Mouse (Mus musculus) heart, embryonic 16.5 days (tissue): ENCODE results near the gene Fras1. TPM values are rescaled to one million over a fixed set of nuclear protein-coding genes. Genes with fewer than 3 reads are reported as not detected.

Experiments used
- ATAC-seq: fragments of 200-750 bp; cut with Nextera tagmentation; replicated peaks from 2 replicates; pipeline ENCODE4 v1.8.0; 2017; ENCODE audit warnings: moderate number of reproducible peaks; ENCODE audit not compliant: insufficient read depth, low FRiP score; ENCODE audit errors: extremely low read depth
- H3K27ac ChIP-seq: fragments of 300-500 bp; sonication (generic); 2 replicates; pipeline ENCODE4 v1.5.1; 2014; ENCODE audit warnings: mild to moderate bottlenecking, low read length, control low read depth, moderate library complexity
- H3K27me3 ChIP-seq: fragments of 300-500 bp; sonication (generic); 2 replicates; pipeline ENCODE4 v1.6.1; 2014; ENCODE audit warnings: low read length, mixed read lengths; ENCODE audit not compliant: control insufficient read depth, insufficient read depth
- H3K36me3 ChIP-seq: fragments of 300-500 bp; sonication (generic); 2 replicates; pipeline ENCODE4 v1.6.1; 2014; ENCODE audit not compliant: control insufficient read depth, insufficient read depth
- H3K4me1 ChIP-seq: fragments of 300-500 bp; sonication (generic); 2 replicates; pipeline ENCODE4 v1.6.1; 2014; ENCODE audit warnings: low read length, mixed read lengths; ENCODE audit not compliant: control insufficient read depth, insufficient read depth
- H3K4me2 ChIP-seq: fragments of 300-500 bp; sonication (generic); 2 replicates; pipeline ENCODE4 v1.6.1; 2014; ENCODE audit warnings: low read depth, mild to moderate bottlenecking, control low read depth, low read length
- H3K4me3 ChIP-seq: fragments of 300-500 bp; sonication (generic); 2 replicates; pipeline ENCODE4 v1.5.1; 2014; ENCODE audit warnings: mild to moderate bottlenecking, control low read depth, low read length
- H3K9ac ChIP-seq: fragments of 300-500 bp; sonication (generic); 2 replicates; pipeline ENCODE4 v1.6.1; 2014; ENCODE audit warnings: low read length, control low read depth
- H3K9me3 ChIP-seq: fragments of 300-500 bp; sonication (generic); replicated peaks from 2 replicates; pipeline ENCODE4 v1.6.1; 2016; ENCODE audit warnings: low read length; ENCODE audit not compliant: control insufficient read depth
- WGBS: fragments of 180-500 bp; shearing (Covaris S2); extraction: QIAGEN DNeasy Blood & Tissue Kit; methylation state at CpG from one replicate; pipeline ENCODE4 v1.1.7; 2014; 5-methylcytosine and 5-hydroxymethylcytosine counted together
- polyA plus RNA-seq: library from polyadenylated mRNA; unstranded; fragments of >200 nt; fragmentation: Nextera tagmentation; extraction: Ambion mirVana; gene quantifications from 2 replicates; pipeline ENCODE4 v1.2.1, GENCODE M21; 2015

The Fras1 gene
- polyA plus RNA-seq, 1 experiment from 2014 or later, result 12.0 TPM

GRCm38 (mm10) chr5:96682777-96683176 lies 309.0 kb downstream of the Fras1 start:
- 51% methylated on average over 2 of the region's 2 CpGs for WGBS
- no peaks in the 10 kb centered on the region for H3K27me3 ChIP-seq
- no peak overlapping the region for H3K4me3 ChIP-seq
- no peak overlapping the region for H3K4me2 ChIP-seq
- no peak for ATAC-seq
- H3K27ac ChIP-seq, result no peak overlapping the region
- no peaks in the 10 kb centered on the region for H3K4me1 ChIP-seq
- H3K9ac ChIP-seq, result no peak overlapping the region
- peaks cover 2% of the 10 kb centered on the region; the same call in 1 of the 2 replicates for H3K9me3 ChIP-seq
- H3K36me3 ChIP-seq, result peaks cover 2% of the 10 kb centered on the region; the same call in 1 of the 2 replicates

DNA sequence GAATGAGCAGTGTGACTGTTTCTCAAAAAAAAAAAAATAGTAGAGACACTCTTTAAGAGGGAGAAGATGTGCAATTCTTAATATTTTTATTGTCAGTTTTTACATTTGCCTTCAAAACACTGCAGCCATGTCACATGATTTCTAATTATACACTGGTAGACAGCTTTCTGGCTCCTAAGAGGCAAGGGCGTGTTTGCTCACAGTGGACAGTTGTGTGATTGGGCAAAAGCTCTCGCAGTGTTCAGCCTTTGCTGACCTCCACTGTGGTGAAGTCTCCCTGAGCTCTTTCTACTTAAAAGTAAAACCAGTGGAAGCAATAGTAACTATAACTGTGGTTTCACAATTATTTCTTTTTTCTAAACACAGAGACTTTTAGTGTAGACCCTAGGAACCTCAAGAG lies 315.1 kb downstream of the Fras1 start:
- H3K4me2 ChIP-seq, result no peak overlapping the region
- WGBS, result 47% methylated on average over 2 of the region's 2 CpGs
- H3K9ac ChIP-seq, result no peak overlapping the region
- no peaks in the 10 kb centered on the region for H3K27me3 ChIP-seq
- H3K27ac ChIP-seq, result no peak overlapping the region
- no peak; the same call in 1 of the 2 replicates for ATAC-seq
- H3K4me3 ChIP-seq, result no peak overlapping the region
- H3K36me3 ChIP-seq, result peaks cover 4% of the 10 kb centered on the region; the same call in 1 of the 2 replicates
- H3K9me3 ChIP-seq, result peaks cover 3% of the 10 kb centered on the region; the same call in 1 of the 2 replicates
- H3K4me1 ChIP-seq, result no peaks in the 10 kb centered on the region

GRCm38 (mm10) chr5:96698972-96699371 lies 325.2 kb downstream of the Fras1 start:
- no peaks in the 10 kb centered on the region for H3K9me3 ChIP-seq
- H3K36me3 ChIP-seq, result peaks cover 2% of the 10 kb centered on the region; the same call in 1 of the 2 replicates
- no peak for ATAC-seq
- H3K9ac ChIP-seq, result no peak overlapping the region
- 72% methylated on average over 8 of the region's 8 CpGs for WGBS
- no peak overlapping the region for H3K4me2 ChIP-seq
- no peak overlapping the region for H3K4me3 ChIP-seq
- H3K27me3 ChIP-seq, result no peaks in the 10 kb centered on the region
- no peaks in the 10 kb centered on the region for H3K4me1 ChIP-seq
- H3K27ac ChIP-seq, result no peak overlapping the region

- H3K9me3 ChIP-seq, result no peaks in the 10 kb centered on the region
- H3K4me2 ChIP-seq, result no peak overlapping the region
- H3K36me3 ChIP-seq, result peaks cover 5% of the 10 kb centered on the region
- H3K4me3 ChIP-seq, result no peak overlapping the region
- 61% methylated on average over 22 of the region's 22 CpGs for WGBS
- no peak overlapping the region for H3K9ac ChIP-seq
- H3K27me3 ChIP-seq, result no peaks in the 10 kb centered on the region
- H3K4me1 ChIP-seq, result no peaks in the 10 kb centered on the region
- H3K27ac ChIP-seq, result no peak overlapping the region
- no peak for ATAC-seq
Measured at GRCm38 (mm10) chr5:96702706-96703625, 329.2 kb downstream of the Fras1 start.

DNA sequence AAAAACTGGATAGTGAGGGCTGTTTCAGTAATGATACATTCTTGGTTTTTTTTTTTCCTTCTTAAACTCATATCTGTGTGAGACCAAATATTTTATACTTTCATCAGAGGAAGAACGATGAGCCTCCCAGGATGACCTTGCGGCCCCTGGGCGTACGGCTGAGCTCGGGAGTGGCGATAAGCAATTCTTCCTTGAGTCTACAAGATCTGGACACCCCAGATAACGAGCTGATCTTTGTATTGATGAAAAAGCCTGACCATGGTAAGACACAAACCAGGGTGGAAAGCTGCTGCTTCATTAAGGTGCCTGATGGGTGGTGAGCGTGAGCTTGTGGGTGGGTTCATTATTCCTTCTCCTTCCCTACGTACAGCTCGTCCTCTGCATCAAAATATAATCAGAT lies 334.8 kb downstream of the Fras1 start:
- ATAC-seq, result no peak
- Histone ChIP-seq H3K4me2 (no peak overlapping the region), H3K4me3 (no peak overlapping the region), H3K4me1 (no peaks in the 10 kb centered on the region), H3K27me3 (no peaks in the 10 kb centered on the region), H3K36me3 (peaks cover 3% of the 10 kb centered on the region; the same call in 1 of the 2 replicates), H3K9me3 (no peaks in the 10 kb centered on the region), H3K9ac (no peak overlapping the region), H3K27ac (no peak overlapping the region)
- WGBS, result 80% methylated on average over 10 of the region's 10 CpGs

- Histone ChIP-seq H3K4me2 (no peak overlapping the region), H3K9ac (no peak overlapping the region), H3K4me3 (no peak overlapping the region), H3K36me3 (no peaks in the 10 kb centered on the region; the same call in 1 of the 2 replicates), H3K9me3 (no peaks in the 10 kb centered on the region), H3K27ac (no peak overlapping the region), H3K27me3 (no peaks in the 10 kb centered on the region), H3K4me1 (peaks cover 3% of the 10 kb centered on the region; the same call in 1 of the 2 replicates)
- 45% methylated on average over 12 of the region's 12 CpGs for WGBS
- no peak for ATAC-seq
Measured at GRCm38 (mm10) chr5:96712089-96712684, 338.4 kb downstream of the Fras1 start.

DNA sequence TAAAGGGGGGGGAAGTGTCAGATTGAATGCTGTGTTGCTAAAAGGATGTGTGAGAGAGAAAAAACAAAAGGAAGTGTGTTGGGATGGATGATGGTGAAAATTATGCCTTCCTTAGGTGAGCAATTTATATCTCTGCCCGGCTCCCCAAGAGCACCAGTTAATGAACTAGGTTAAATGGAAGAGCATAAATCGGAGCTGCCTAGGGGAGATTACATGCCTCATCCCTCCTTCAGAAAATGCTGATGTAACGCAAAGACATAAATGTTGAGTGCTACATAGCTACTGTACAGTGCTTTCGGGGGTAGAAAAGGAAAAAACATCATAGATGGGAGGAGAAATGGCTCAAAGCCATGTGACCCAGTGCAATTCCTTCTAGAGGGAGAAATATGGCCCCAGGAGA lies 339.0 kb downstream of the Fras1 start:
- H3K27me3 ChIP-seq, result no peaks in the 10 kb centered on the region

DNA sequence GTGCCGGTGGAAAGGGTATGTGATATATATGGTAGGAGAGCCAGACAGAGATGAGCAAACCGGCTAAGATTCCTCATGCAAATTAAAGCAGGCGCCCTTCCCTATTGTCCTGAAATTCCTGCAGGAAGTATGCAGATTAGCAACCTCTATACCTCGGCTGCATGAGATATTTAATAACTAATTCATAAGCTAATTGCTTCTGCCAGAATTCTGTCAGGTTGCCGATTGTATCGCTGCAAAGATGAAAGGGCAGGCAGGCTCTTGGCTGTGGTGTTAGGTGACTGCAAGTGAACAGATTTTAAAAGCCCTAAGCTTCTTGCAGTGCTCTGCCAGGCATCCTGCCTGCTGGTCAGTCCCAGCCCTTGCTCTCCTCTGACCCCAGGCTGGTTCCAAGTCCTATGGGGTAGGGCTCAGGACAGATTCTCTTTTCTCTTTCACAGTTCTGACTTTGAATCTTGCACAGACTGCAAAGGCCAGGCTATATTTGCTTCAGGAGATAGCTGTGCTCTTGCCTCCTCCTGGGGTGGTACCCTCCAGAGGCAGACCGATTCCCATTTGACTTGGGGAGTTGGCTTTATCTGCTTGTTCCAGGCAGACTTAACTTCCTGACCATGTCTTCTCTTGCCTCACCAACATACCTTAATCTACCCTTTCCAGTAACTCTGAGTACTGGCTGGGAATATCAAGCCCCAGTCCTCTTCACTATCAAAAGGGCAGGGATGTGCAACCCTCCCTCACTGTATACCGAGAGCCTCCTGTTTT lies 342.7 kb downstream of the Fras1 start:
- Histone ChIP-seq H3K36me3 (peaks cover 4% of the 10 kb centered on the region; the same call in 1 of the 2 replicates), H3K9me3 (no peaks in the 10 kb centered on the region), H3K4me2 (no peak overlapping the region), H3K27me3 (no peaks in the 10 kb centered on the region), H3K9ac (no peak overlapping the region), H3K4me1 (peaks cover 3% of the 10 kb centered on the region; the same call in 1 of the 2 replicates), H3K4me3 (no peak overlapping the region), H3K27ac (no peak overlapping the region)
- ATAC-seq, result no peak
- 46% methylated on average over 8 of the region's 8 CpGs for WGBS

More for the DNA sequence above, 339.0 kb downstream of the Fras1 start:
- Histone ChIP-seq H3K36me3 (no peaks in the 10 kb centered on the region), H3K4me1 (peaks cover 3% of the 10 kb centered on the region; the same call in 1 of the 2 replicates), H3K27ac (no peak overlapping the region), H3K9ac (no peak overlapping the region), H3K4me2 (no peak overlapping the region), H3K9me3 (no peaks in the 10 kb centered on the region), H3K4me3 (no peak overlapping the region)
- 88% methylated on average over 4 of the region's 4 CpGs for WGBS
- no peak for ATAC-seq
